Mouse (Mus musculus): Measurements from ENCODE around the gene Scd4. TPM values are rescaled to one million over a fixed set of nuclear protein-coding genes. Genes with fewer than 3 reads are reported as not detected.

Gene Scd4
- 0.15 TPM in 1 of 2 replicates, not detected in the other for polyA plus RNA-seq (2014; fragmentation: Nextera tagmentation; extraction: Ambion mirVana)

DNA sequence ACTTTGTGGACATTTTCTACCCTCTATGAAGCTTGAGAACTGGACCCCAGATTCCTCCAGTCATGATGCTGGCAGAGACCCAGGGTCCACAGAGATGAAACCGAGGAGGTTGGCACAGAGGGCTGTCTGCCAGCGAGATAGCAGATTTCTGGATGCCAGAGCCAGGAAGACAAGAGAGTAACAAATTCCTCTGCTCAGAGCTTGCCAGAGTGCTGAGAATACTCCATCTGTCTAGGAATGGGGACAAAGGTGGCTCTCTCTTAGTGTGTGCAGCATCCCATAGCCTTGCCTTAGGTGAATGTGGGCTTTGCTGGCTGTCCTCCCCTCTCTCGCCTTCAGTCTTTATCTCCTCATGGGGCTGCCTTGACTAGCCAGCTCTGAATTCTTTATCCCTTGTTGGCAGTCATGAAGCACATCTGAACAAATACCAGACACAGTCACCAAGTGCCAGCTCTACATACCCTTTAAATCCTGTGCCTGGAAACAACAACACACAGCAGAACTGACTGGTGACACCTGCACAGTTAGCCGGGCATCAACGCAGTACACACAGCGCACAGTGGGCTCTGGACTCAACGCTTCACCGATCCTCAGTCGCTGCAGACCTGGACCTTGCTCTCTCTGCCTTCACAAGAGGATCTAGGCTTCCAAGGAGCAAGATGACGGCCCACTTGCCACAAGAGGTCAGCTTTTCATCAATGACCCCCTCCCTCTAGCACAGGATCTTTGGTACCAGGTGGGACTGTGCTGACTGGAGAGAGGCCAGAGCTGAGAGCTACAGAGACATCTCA is at the start of gene Scd4:
Gene Scd4, plus strand, starts transcription at position 260 of the 791 bp plus-strand sequence.
- no peak within 1 kb of the TSS for H3K4me2 ChIP-seq
- H3K9ac ChIP-seq, result no peak within 1 kb of the TSS
- H3K4me3 ChIP-seq (ENCODE audit: low read depth, low read length), result no peak within 1 kb of the TSS
- ATAC-seq (ENCODE audit: insufficient read depth) (no peak), DNase-seq (no peak)
- no peaks in the 10 kb centered on the region for H3K9me3 ChIP-seq (ENCODE audit: low read depth, low read length)
- no peaks in the 10 kb centered on the region for H3K4me1 ChIP-seq (ENCODE audit: insufficient read depth)
- no peaks in the 10 kb centered on the region for H3K36me3 ChIP-seq (ENCODE audit: insufficient read depth)
- no peak for TF ChIP-seq CTCF (IDR thresholded peaks at IDR 0.05; ENCODE audit: low read depth)
- H3K27ac ChIP-seq (ENCODE audit: low read depth), result no peak within 1 kb of the TSS
- 81% methylated on average over 10 of the region's 10 CpGs for WGBS
- no peaks in the 10 kb centered on the region for H3K27me3 ChIP-seq (ENCODE audit: insufficient read depth, low read length)

DNA sequence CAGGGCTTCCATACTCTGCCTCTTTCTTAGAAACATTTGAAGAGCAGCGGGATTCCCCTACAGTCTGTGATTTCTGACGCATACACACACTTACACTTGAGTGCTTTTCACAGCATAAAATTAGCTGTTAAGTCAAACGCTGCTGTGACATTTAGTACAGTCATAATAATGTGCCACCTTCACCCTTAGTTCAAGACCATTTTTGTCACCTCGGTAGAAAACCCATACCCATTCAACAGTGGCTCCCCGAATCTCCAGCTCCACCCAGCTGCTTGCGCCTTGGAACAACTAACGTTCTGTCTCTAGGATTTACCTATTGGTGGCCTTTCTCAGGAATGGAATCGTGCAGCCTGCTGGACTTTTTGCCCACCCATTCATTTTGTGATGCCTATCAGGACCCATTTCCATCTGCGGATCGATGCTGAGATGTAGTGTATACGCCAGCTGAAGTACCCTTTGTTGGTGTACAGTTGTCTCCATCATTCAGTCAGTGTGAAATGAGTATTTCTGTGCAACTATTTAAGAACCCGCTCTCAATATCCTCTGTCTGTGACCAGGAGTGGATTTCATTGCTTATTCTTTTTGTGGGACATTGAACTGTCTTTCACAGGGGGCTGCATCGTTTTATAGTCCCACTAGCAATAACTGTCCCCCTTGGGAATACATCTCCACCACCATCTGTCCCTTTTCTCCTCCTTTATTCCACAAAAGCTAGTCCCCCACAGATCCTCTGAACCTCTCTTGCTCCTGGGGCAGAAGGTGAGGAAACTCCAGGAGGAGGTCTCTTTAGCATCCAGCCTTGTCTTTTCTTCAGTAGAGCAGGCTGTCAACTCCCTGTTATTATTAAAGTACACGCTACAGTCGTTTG is 49.5 kb upstream of the Scd4 start:
- Histone ChIP-seq H3K36me3 (ENCODE audit: insufficient read depth) (no peaks in the 10 kb centered on the region), H3K4me3 (ENCODE audit: low read depth, low read length) (peak overlapping the region; percentile 45), H3K27ac (ENCODE audit: low read depth) (peak overlapping the region; percentile 98), H3K9me3 (ENCODE audit: low read depth, low read length) (no peaks in the 10 kb centered on the region), H3K27me3 (ENCODE audit: insufficient read depth, low read length) (no peaks in the 10 kb centered on the region), H3K4me1 (ENCODE audit: insufficient read depth) (peaks cover 44% of the 10 kb centered on the region), H3K4me2 (peak overlapping the region; percentile 94), H3K9ac (peak overlapping the region; percentile 56)
- no peak for DNase-seq
- WGBS, result 20% methylated on average over 15 of the region's 15 CpGs
- no peak for TF ChIP-seq CTCF (IDR thresholded peaks at IDR 0.05; ENCODE audit: low read depth)
- ATAC-seq (ENCODE audit: insufficient read depth), result no peak

DNA sequence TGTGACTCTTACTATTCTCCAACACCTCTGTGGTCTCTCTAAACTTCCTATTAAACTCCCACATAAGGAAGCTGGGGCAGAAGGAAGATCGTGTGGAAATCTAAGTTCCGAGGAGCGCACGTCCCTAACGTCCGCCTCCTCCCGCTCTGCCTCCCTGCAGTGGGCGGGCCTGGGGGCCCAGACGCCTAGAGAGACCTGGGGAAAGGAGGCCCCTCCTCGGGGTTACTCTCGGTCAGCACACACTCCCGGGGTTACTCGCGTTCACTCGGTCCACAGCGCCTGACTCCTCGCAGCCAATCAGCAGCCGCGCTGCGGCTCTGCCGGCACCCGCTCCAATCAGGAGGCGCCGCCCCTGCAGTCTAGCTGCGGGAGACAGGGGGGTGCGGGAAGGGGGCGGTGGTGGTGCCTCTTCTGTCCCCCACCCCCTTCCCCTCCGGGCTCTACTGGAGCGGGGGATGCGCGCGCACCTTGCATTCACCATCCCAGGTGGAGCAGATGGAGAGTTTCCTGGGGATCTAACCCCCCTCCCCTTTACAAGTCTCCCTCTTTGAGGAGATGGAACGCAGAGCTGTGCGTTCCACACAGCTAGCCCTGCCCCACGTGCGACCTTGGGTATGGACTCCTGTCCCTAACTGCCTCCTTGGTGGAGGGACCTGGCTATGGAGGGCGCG is 48.7 kb upstream of the Scd4 start:
- DNase-seq (peak; percentile 98), ATAC-seq (ENCODE audit: insufficient read depth) (peak; percentile 99)
- no peak for TF ChIP-seq CTCF (IDR thresholded peaks at IDR 0.05; ENCODE audit: low read depth)
- H3K4me2 ChIP-seq, result peak overlapping the region; percentile 94
- H3K36me3 ChIP-seq (ENCODE audit: insufficient read depth), result no peaks in the 10 kb centered on the region
- peak overlapping the region; percentile 45 for H3K4me3 ChIP-seq (ENCODE audit: low read depth, low read length)
- no peaks in the 10 kb centered on the region for H3K27me3 ChIP-seq (ENCODE audit: insufficient read depth, low read length)
- H3K4me1 ChIP-seq (ENCODE audit: insufficient read depth), result peaks cover 44% of the 10 kb centered on the region
- H3K9me3 ChIP-seq (ENCODE audit: low read depth, low read length), result no peaks in the 10 kb centered on the region
- under 1% methylated on average over 36 of the region's 38 CpGs for whole genome bisulfite sequencing
- peak overlapping the region; percentile 56 for H3K9ac ChIP-seq
- peak overlapping the region; percentile 98 for H3K27ac ChIP-seq (ENCODE audit: low read depth)

DNA sequence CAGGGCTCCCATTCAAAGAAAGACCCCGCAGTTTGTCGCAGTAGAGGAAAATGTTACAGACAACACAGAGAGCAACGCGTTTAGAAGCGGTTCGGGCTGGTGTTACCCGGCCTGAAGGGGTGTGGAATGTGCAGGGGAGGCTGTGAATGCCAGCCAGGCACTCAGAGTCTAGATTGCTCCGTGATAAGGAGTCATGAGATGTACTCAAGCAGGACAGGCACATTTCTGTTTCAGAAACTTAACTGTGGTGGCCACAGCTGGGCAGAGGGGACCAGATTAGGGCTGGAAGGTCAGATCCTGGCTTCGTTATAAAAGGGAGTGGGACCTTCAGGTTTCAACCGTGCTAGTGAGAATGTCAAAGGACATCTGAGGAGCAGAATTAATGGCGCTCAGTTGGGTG is 48.2 kb upstream of the Scd4 start:
- WGBS, result 4% methylated on average over 11 of the region's 11 CpGs
- H3K9ac ChIP-seq, result peak overlapping the region; percentile 56
- ATAC-seq (ENCODE audit: insufficient read depth) (peak; percentile 50), DNase-seq (peak; percentile 72)
- H3K4me3 ChIP-seq (ENCODE audit: low read depth, low read length), result peak overlapping the region; percentile 45
- no peaks in the 10 kb centered on the region for H3K36me3 ChIP-seq (ENCODE audit: insufficient read depth)
- peaks cover 45% of the 10 kb centered on the region for H3K4me1 ChIP-seq (ENCODE audit: insufficient read depth)
- peak overlapping the region; percentile 94 for H3K4me2 ChIP-seq
- H3K27ac ChIP-seq (ENCODE audit: low read depth), result peak overlapping the region; percentile 98
- H3K27me3 ChIP-seq (ENCODE audit: insufficient read depth, low read length), result no peaks in the 10 kb centered on the region
- TF ChIP-seq CTCF (IDR thresholded peaks at IDR 0.05; ENCODE audit: low read depth), result no peak
- no peaks in the 10 kb centered on the region for H3K9me3 ChIP-seq (ENCODE audit: low read depth, low read length)

DNA sequence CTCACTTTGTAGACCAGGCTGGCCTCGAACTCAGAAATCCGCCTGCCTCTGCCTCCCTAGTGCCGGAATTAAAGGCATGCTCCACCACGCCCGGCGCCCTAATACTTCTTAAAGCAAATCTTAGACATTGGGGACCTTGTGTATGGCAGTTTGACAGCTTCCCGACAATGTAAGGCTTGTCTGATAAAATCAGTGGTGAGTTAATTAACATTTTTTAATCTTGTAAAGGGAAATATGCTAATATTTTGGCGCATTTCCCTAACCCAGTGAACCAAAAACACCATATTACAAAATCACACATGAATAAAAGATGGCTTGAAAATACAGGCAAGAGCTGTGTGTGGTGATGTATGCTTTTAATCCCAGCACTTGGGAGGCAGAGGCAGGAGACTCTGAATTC is 47.3 kb upstream of the Scd4 start:
- H3K4me1 ChIP-seq (ENCODE audit: insufficient read depth), result peaks cover 52% of the 10 kb centered on the region
- peak overlapping the region; percentile 98; the same call in 1 of the 2 replicates for H3K27ac ChIP-seq (ENCODE audit: low read depth)
- no peak for TF ChIP-seq CTCF (IDR thresholded peaks at IDR 0.05; ENCODE audit: low read depth)
- H3K9ac ChIP-seq, result no peak overlapping the region
- H3K4me2 ChIP-seq, result no peak overlapping the region
- H3K9me3 ChIP-seq (ENCODE audit: low read depth, low read length), result no peaks in the 10 kb centered on the region
- H3K36me3 ChIP-seq (ENCODE audit: insufficient read depth), result no peaks in the 10 kb centered on the region
- no peak overlapping the region for H3K4me3 ChIP-seq (ENCODE audit: low read depth, low read length)
- H3K27me3 ChIP-seq (ENCODE audit: insufficient read depth, low read length), result no peaks in the 10 kb centered on the region
- 88% methylated on average over 8 of the region's 8 CpGs for WGBS
- no peak for DNase-seq
- ATAC-seq (ENCODE audit: insufficient read depth), result no peak

DNA sequence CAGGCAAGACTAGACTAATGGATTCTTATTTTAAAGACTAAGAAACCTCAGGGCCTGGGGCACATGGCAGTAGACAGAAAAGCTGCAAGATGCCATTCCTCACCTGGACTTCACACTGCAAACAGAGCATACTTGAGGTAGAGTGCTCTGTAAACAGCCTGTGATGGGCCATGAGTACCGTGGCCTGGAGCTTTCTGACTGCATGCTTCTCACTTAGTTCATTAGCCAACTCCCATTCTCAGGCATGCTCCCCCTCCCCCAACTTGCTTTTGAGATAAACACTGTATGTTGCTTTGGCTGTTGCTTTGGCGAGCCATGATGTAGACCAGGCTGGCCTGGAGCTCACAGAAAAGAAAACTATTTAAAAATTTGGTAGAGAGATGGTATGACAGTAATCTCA is 46.8 kb upstream of the Scd4 start:
- Histone ChIP-seq H3K9ac (no peak overlapping the region), H3K4me1 (ENCODE audit: insufficient read depth) (peaks cover 47% of the 10 kb centered on the region), H3K4me2 (peak overlapping the region; percentile 14; the same call in 1 of the 2 replicates), H3K27me3 (ENCODE audit: insufficient read depth, low read length) (no peaks in the 10 kb centered on the region), H3K9me3 (ENCODE audit: low read depth, low read length) (no peaks in the 10 kb centered on the region), H3K27ac (ENCODE audit: low read depth) (peak overlapping the region; percentile 98; the same call in 1 of the 2 replicates), H3K36me3 (ENCODE audit: insufficient read depth) (no peaks in the 10 kb centered on the region), H3K4me3 (ENCODE audit: low read depth, low read length) (no peak overlapping the region)
- DNase-seq (peak; percentile 68), ATAC-seq (ENCODE audit: insufficient read depth) (no peak)
- no peak for TF ChIP-seq CTCF (IDR thresholded peaks at IDR 0.05; ENCODE audit: low read depth)
- WGBS, result 28% methylated on average over 2 of the region's 2 CpGs
